Mouse (Mus musculus): ENCODE measurements around the gene Entpd7.

Entpd7 gene

GRCm38 (mm10) chr19:43689419-43690246 lies at the start of gene Entpd7:
Entpd7 (plus strand) TSS chr19:43689672.
- peak; percentile 92 for DNase-seq (ENCODE audit: low spot score)

DNA sequence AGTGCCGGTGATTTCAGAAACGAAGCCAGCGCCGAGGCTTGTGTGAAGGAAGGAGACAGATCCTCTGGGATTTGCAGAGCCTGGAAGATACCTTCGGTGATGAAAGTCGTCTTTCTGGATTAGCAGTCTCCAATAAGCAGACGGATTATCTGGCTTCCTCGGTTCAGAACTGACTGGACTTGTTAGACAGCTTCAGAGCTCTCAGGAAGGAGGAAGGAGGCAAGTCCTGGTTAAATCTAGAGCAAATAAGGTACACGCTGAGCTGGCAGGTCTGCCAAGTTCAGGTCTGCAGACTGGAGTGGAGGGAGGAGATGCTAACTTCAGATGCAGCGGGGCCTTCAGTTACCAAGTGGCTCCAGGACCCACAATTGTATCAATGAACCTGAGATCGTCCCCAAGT lies 47.6 kb upstream of the Entpd7 start:
- DNase-seq (ENCODE audit: low spot score) = no peak

GRCm38 (mm10) chr19:43642843-43643242 lies 46.6 kb upstream of the Entpd7 start:
- DNase-seq (ENCODE audit: low spot score) = no peak

- DNase-seq (ENCODE audit: low spot score) = no peak
These were observed 44.0 kb upstream of the Entpd7 start for GRCm38 (mm10) chr19:43645508-43645907.

DNA sequence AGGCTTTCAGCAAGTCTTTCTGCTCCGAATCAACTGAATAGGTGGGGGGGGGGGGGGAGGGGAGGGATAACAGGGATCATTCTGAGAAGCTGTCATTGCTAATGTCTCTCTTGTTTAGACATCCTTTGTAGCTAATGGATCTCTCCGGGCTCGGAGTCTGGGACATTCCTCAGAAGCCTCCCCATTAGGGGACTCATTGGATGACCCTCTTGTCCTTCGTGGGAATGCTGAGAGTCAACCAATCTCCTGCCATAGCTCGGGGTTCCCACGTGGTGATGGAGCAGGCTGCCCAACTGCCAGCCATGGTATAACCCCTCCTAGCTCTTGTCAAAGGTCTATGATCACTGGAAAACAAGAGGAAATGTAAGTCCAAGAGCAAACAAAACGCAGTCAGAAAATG lies 42.6 kb upstream of the Entpd7 start:
- no peak for DNase-seq (ENCODE audit: low spot score)

GRCm38 (mm10) chr19:43647261-43647660 lies 42.2 kb upstream of the Entpd7 start:
- no peak for DNase-seq (ENCODE audit: low spot score)

- DNase-seq (ENCODE audit: low spot score) = no peak
These were observed 41.1 kb upstream of the Entpd7 start for GRCm38 (mm10) chr19:43648343-43648742.

DNA sequence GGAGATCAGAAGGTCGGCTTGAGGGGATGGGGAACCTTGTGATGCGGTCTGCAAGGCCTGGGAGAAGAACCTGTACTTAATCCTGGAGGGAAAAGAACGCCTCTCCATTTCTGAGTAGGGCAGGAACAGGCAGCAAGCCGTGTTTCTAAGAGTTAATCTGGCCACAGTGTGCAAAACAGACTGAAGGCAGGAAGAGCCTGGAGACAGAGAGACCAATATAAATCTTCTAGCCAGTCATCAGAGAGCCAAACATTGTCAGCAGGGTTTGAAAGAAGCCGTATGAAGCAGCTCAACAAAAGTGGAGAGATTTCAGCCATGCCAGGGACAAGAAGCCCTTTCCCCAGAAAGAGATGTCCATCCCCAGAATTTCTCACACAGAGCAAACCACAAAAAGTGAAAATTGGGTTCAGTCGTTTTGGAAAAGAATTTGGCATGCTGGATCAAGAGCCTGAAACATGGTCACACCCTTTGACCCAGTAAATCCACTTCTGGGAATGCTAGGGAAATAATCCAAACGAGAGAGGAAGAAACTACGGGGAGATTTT lies 38.2 kb upstream of the Entpd7 start:
- DNase-seq (ENCODE audit: low spot score) = no peak

DNA sequence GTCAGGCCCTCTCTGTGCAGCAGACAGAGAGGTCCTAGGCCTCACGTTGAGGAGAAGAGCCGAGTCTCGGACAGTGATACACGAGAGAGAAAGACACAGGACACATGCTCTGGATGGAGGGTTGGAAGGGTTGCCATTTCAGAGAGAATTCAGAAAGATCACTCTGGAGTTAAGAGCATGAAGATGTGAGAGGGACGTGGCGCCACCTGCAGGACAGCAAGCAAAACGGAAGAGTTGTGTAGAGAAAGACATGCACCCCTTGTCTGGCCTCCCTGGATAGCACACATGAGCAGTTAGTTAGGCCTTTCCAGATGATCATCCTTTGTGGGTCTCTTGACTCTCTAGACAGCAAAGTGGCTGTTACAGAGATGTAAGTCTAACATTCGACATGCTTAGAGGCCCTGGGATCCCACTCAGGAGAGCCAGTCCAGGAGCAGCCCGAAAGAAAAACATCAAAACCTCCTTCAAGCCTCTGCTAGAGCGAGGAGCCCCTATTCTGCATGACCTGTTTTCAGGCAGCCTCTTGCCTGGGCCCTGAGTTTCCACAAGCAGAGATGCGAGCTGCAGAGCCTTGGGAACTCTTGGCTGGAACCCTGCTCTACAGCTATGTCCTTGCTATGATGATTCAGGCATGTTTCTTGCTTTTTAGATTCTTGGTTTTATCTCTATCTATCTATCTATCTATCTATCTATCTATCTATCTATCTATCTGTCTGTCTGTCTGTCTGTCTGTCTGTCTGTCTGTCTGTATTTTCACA lies 33.6 kb upstream of the Entpd7 start:
- peak; percentile 47 for DNase-seq (ENCODE audit: low spot score)

DNA sequence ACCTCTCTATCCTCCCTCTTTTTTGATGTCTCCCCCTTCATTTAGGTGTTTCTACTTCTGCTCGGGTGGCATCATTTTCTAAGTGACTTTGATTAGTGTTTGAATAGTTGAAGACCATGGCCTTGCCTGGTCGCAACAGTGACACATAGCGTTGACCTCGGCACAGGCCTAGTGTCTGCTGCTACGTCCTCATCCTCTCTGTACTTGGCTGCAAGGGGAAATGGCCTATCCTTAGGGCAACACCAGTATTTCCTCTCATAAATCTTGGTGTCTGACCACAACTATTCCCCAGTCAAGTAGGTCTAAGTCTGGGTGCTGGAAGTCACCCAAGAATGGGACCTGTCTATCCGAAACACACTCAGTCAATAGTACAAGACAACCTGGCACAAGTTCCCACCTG lies 29.8 kb upstream of the Entpd7 start:
- DNase-seq (ENCODE audit: low spot score) = no peak

GRCm38 (mm10) chr19:43660774-43661173 lies 28.7 kb upstream of the Entpd7 start:
- no peak for DNase-seq (ENCODE audit: low spot score)

DNA sequence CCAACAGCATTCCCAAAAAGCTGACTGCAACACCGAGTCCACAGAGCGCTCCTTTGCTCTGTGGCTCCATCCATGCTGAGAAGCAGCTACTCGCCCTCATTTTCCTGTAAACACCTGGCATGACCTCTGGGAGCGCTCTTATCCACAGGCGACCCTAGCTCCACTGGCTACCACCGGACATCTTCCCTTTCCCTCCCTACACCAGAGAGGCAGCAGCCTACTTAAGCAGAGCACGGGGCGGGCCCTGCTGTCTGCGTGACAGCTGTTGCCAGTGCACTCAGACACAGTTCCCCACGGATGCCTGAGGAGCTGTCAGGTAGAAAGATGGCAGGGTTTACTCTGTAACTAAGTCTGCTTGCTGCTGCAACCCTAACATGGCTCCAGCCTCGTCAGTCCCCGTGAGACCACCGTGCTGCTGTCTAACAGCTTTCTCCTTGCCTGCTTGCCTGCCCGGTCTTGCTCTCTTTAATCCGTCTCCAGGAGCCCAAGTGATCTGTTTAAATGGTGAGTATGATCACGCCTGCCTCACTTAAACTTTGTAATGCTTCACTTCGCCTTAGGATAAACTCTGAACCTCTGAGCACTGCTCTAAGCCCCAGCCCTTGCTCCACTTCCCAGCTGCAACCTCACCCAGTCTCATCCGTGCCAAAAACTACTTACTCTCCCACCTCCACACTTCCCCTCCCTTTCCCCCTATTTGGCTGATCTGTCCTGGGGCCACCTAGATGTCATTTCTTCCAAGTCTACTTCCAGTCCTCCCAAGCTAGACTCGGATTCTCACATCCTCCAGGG lies 27.1 kb upstream of the Entpd7 start:
- DNase-seq (ENCODE audit: low spot score) = no peak

DNA sequence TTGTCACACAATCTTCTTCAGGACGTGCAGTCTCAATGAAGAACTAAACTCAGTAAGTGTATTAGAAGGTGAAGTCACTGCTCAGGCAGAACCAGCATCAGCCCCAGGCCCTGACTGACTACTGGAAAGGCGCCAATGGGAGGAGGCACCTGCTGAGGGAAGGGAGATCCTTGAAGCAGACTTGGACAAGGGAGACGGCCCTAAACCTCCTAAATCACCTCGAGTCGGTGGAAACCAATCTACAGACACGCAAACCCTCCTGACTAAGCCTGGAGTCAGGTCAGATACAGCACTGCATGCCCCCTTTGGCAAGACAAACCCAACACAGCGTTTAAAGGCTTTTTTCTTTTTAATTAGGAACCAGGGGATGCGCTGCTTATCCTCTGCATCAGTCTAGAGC lies 26.0 kb upstream of the Entpd7 start:
- DNase-seq (ENCODE audit: low spot score) = no peak

DNA sequence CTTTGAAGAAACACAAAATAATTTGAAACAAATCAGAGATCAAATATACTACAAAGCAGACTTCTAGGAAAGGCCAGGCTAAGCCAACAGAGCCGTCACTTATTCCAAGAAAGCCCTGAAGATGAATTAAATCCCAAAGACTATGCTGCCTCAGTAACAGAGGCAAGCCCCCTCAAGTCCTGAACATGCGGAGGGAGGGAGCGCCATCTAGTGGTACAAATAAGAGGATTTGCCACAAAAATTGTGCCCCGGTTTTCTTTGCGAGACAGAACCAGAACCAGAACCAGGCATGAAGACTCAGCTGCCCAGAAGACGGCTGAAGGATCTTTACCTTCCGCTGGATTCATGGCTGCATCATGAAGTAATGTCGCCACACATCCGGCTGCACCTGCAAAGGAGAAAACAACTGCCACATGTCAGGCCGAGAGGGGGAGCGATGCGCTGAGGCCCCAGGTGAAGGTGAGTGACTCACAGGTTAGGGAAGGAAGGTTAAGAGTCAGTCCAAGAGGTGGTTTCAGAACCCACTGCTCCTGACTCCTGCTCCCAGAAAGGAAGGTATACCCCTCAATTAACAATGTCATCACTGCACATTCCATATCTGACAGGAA lies 23.9 kb upstream of the Entpd7 start:
- DNase-seq (ENCODE audit: low spot score) = no peak

- no peak for DNase-seq (ENCODE audit: low spot score)
These were observed 22.6 kb upstream of the Entpd7 start for GRCm38 (mm10) chr19:43666661-43667429.

DNA sequence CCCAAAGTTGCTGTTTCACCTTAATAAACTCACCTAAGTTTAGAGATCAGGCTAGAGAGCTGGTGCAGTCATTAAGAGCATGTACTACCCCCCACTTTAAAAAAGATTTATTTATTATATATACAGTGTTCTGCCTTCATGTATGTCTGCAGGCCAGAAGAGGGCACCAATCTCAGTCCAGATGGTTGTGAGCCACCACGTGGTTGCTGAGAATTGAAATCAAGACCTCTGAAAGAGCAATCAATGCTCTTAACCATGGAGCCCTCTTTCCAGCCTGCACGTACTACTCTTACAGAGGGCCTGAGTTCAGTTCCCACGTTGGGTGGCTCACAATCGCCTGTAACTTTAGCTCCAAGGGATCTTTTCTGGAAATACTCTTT lies 22.1 kb upstream of the Entpd7 start:
- no peak for DNase-seq (ENCODE audit: low spot score)

- no peak for DNase-seq (ENCODE audit: low spot score)
These were observed 20.2 kb upstream of the Entpd7 start for GRCm38 (mm10) chr19:43669136-43669759.

DNA sequence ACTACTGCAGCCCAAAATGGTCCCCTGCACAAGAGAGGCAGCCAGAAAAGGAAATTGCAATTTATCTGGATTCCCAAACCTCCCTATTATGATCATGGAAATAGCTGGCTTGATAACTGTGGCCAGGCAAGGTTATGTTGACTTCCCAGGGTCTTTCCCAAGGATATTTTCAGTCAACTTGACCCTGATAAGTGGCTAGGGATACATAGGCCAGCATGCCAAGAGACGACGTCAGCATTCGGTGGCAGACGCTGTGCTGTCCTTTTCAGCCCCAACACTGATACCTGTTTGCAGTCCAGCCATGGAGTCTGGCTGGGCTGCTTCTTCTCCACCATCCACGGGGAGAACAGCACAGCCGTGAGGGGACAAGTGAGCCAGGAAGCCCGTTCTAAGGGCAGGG lies 18.4 kb upstream of the Entpd7 start:
- DNase-seq (ENCODE audit: low spot score) = no peak

- DNase-seq (ENCODE audit: low spot score) = peak; percentile 41
These were observed 15.8 kb upstream of the Entpd7 start for GRCm38 (mm10) chr19:43673513-43674315.

DNA sequence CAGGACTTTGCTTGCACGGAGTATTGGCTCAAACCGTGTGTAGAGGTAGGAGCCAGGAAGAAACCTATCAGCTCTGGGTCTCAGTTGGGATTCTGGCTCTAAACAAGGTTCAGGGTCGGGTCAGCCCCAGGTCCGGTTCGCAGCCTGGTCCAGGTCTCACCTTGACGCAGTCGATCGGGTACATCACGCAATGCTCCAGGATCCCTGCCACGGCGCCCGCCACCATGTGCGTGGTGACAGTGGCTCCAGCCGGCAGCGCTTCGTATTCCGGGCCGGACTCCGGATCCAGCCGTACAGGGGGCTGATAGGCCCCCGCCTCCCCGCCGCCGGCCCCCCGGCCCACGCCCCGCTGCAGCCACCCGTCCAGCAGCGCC lies 15.2 kb upstream of the Entpd7 start:
- no peak for DNase-seq (ENCODE audit: low spot score)
